Mouse (Mus musculus) T-cell, adult 66 days (primary cell): ENCODE results near the gene Gm17364. TPM values are rescaled to one million over a fixed set of nuclear protein-coding genes. Genes with fewer than 3 reads are reported as not detected.

Experiments
- total RNA-seq, 2 experiments: library from RNA; stranded (reverse); gene quantifications; 3 replicates in 1 of 2; 4 replicates in 1 of 2; pipeline ENCODE4 v1.2.4; 2023

Gene Gm17364
- not detected for total RNA-seq

DNA sequence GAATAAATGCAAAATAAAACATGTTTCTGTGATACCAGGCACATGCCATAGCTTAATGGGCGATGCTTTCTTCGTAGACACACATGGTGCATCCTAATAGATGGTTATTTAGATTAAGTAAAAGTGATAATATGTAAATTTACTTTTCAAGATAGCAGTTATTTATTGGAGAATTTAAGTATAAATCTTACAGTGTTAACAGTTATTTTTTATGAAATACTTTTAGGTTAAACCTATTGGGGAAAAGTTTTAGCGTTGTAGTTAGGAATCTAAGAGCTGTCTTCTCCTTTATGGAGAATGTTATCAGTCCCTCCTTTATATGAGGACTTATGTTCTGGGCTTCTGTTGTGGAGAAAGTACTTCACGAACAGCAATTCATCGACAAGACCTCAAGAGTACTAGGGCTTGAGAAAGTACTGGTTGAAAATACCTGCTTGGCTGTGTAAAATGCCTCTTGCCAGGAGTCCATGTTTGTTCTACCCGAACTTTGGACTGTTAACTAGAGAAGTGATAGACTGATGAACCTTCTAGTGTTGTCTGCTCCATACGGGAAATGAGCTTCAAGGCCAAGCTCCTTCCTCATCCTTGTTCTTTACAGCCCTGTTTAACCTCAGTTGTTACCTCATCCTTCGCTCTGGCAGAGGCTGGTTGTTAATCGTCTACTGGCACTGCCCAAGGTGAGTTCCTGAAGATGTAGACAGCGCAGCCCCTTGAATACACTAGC, at the start of gene Gm17364:
Gene Gm17364 (minus strand): TSS at position 51 of the 724 bp plus-strand sequence.

DNA sequence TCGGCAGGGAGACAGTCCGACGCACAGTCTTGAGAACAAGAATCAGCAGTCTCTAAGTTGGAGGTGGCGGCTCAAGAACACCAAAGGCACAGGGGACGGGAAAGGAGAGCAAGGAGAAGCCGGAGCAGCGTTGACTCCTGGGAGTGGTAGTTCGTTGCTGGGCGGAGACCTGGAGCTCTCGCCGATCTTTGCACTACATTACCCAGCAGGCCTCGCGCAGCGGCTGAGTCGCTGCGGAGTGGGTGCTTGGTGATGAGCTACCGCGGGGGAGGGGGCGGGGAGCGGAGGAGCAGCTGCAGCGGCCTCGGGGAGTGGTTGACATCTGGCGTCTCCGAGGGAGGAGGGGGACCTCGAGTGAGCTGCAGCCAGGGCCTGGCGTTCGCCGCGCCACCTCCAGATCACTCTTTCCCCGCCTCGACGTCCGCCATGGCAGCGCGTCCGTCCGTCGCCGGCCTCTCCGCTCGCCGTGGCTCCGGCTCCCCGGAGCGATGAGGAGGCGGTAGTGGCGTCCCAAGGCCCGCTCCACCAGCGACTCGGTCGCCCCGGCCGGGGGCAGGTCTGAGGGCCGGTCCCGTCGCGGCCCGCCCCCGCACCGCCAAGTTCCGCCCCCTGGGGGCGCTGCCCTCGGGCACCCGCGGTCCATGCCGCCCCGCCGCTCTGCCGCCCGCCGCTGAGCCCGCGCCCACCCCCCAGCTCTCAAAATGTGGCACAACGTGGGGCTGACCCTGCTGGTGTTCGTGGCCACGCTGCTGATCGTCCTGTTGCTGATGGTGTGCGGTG, 24.0 kb downstream of the Gm17364 start, which contains the start of gene Smim13:
Gene Smim13 (plus strand): TSS at position 307 of the 780 bp plus-strand sequence.

Other genes with a start within 250 kb of the Gm17364 start
- gene Mak, start 194.3 kb downstream of the Gm17364 start, total RNA-seq: not detected
- gene Gcm2, start 162.9 kb downstream of the Gm17364 start, total RNA-seq: under 1 TPM in 1 of 2 experiments, not detected in 1; 0.36 TPM
- not detected for gene Sycp2l, start 159.7 kb downstream of the Gm17364 start, total RNA-seq
- gene Elovl2, start 53.6 kb downstream of the Gm17364 start, total RNA-seq: not detected
- 1 to 10 TPM; 7.6 to 8.5 TPM for gene Smim13, start 24.1 kb downstream of the Gm17364 start, total RNA-seq
- gene Nedd9, start 213.4 kb upstream of the Gm17364 start, total RNA-seq: 100 to 1,000 TPM; 144 to 149 TPM